Mouse (Mus musculus) heart, embryonic 13.5 days (tissue): ENCODE measurements around the gene Ugt1a10. TPM values are rescaled to one million over a fixed set of nuclear protein-coding genes. Genes with fewer than 3 reads are reported as not detected.
"Not testable (repeated sequence)": the region's sequence is repeated elsewhere in the genome, so short reads cannot be mapped to it uniquely, and the experiment has no call there.

Experiments used
- ATAC-seq: fragments of 200-750 bp; cut with Nextera tagmentation; 2 replicates; pipeline ENCODE4 v1.8.0; 2017; ENCODE audit warnings: moderate TSS enrichment; ENCODE audit not compliant: insufficient number of reproducible peaks, low FRiP score, low TSS enrichment; ENCODE audit errors: extremely low read depth
- H3K27ac ChIP-seq: fragments of 300-500 bp; sonication (generic); replicated peaks from 2 replicates; pipeline ENCODE4 v1.5.1; 2015; ENCODE audit warnings: moderate library complexity, mild to moderate bottlenecking, inconsistent platforms
- H3K27me3 ChIP-seq: fragments of 300-500 bp; sonication (generic); replicated peaks from 2 replicates; pipeline ENCODE4 v1.6.1; 2015; ENCODE audit warnings: mild to moderate bottlenecking, inconsistent platforms
- H3K36me3 ChIP-seq: fragments of 300-500 bp; sonication (generic); 2 replicates; pipeline ENCODE4 v1.6.1; 2015; ENCODE audit warnings: mild to moderate bottlenecking, inconsistent platforms
- H3K4me1 ChIP-seq: fragments of 300-500 bp; sonication (generic); 2 replicates; pipeline ENCODE4 v1.6.1; 2015; ENCODE audit warnings: inconsistent platforms
- H3K4me2 ChIP-seq: fragments of 300-500 bp; sonication (generic); 2 replicates; pipeline ENCODE4 v1.6.1; 2015; ENCODE audit warnings: inconsistent platforms, mild to moderate bottlenecking, moderate library complexity
- H3K4me3 ChIP-seq: fragments of 300-500 bp; sonication (generic); 2 replicates; pipeline ENCODE4 v1.5.1; 2015; ENCODE audit warnings: moderate library complexity, mild to moderate bottlenecking, inconsistent platforms
- H3K9ac ChIP-seq: fragments of 300-500 bp; sonication (generic); 2 replicates; pipeline ENCODE4 v1.6.1; 2015; ENCODE audit warnings: inconsistent platforms, mild to moderate bottlenecking, moderate library complexity
- H3K9me3 ChIP-seq: fragments of 300-500 bp; sonication (generic); 2 replicates; pipeline ENCODE4 v1.6.1; 2016; ENCODE audit warnings: inconsistent platforms
- WGBS: fragments of 180-500 bp; shearing (Covaris S2); methylation state at CpG from one replicate; pipeline ENCODE4 v1.1.7; 2015; ENCODE audit warnings: mixed read lengths; 5-methylcytosine and 5-hydroxymethylcytosine counted together
- polyA plus RNA-seq: library from polyadenylated mRNA; unstranded; fragments of >200 nt; fragmentation: Nextera tagmentation; extraction: Ambion mirVana; gene quantifications from 2 replicates; pipeline ENCODE4 v1.2.1, GENCODE M21; 2015

Gene Ugt1a10
- polyA plus RNA-seq, 1 experiment from 2014 or later, result not detected

DNA sequence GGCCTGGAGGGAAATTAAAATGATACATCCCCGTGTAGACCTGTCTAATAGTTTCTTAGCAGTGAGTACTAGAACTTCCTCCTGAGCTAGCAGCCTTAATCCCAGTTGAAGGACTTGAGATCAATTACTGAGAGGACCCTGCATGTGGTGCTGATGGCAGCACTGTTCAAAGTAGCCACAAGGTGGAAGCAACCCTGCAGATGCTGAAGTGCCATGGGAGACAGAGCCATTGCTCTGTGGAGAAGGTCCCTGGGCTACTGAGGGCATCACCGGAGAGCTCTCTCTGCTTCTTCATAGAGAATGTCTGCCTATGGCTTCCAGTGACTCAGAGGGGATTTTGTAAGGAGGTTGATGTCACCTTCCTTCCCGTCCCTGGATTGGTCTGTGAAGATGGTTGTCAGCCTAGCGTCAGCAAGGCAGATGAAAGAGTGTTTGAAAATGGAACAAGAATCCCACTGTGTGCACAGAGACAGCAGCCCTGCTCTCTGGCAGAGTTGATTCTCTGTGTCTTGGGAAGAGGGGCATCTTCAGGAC is 70.7 kb downstream of the Ugt1a10 start:
- H3K36me3 ChIP-seq, H3K4me2 ChIP-seq, H3K9ac ChIP-seq, H3K4me1 ChIP-seq, H3K4me3 ChIP-seq, H3K27ac ChIP-seq, H3K9me3 ChIP-seq, H3K27me3 ChIP-seq, ATAC-seq: not testable (repeated sequence)
- 57% methylated on average over 4 of the region's 4 CpGs for WGBS

DNA sequence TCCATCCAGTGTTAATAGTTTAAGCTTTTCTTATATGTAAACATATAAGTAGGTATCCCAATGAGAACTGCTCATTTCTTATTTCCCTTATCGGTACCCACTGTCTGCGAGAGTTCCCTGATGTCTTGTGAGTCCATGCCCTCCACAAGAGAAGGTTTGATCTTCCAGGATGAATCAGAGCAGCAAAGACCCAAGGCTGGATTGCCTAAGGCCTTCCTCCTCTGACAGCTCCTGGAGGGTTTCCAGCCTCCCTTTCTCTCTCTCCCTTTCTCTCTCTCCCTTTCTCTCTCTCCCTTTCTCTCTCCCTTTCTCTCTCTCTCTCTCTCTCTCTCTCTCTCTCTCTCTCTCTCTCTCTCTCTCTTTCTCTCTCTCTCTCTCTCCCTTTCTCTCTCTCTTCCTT is 73.9 kb downstream of the Ugt1a10 start:
- ATAC-seq, H3K27me3 ChIP-seq, H3K9ac ChIP-seq, H3K9me3 ChIP-seq, H3K4me1 ChIP-seq, H3K4me2 ChIP-seq, H3K27ac ChIP-seq, H3K36me3 ChIP-seq, H3K4me3 ChIP-seq: not testable (repeated sequence)
- WGBS, result 80% methylated on average over 2 of the region's 2 CpGs

GRCm38 (mm10) chr1:88130223-88130622 is 75.0 kb downstream of the Ugt1a10 start:
- H3K9me3 ChIP-seq, H3K4me1 ChIP-seq, H3K4me3 ChIP-seq, ATAC-seq, H3K27me3 ChIP-seq, H3K36me3 ChIP-seq, H3K9ac ChIP-seq, H3K27ac ChIP-seq, H3K4me2 ChIP-seq: not testable (repeated sequence)
- WGBS, result 91% methylated on average over 1 of the region's 1 CpGs

DNA sequence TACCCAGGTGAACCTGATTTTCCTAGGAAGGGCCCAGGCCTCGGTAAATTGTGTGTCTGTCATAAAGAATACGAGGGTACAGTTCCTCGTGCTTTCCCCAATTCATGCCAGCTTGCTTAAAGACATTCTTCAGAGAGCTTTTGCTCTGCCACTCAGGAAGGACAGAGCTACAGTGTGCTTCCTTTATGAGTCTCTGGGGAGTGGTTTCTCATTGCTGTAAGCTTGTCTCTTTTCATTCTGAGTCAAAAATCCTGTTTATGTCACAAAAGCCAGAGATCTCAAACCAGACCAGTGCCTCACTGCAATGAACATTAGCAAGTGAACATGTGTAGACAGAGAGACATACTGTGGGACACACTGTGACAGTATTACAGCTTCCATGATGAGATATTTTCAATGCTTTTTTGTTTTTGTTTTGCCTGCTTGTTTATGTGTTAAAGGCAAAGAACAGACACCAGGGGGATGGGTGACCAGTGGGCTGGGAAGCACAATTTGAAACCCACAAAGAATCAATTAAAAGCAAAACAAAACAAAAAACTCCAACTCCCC is 78.8 kb downstream of the Ugt1a10 start:
- Histone ChIP-seq H3K9ac (no peak overlapping the region), H3K9me3 (no peaks in the 10 kb centered on the region), H3K36me3 (no peaks in the 10 kb centered on the region), H3K4me2 (no peak overlapping the region), H3K4me3 (no peak overlapping the region), H3K27me3 (no peaks in the 10 kb centered on the region), H3K27ac (no peak overlapping the region), H3K4me1 (no peaks in the 10 kb centered on the region)
- 62% methylated on average over 3 of the region's 3 CpGs for WGBS
- ATAC-seq, result no peak

DNA sequence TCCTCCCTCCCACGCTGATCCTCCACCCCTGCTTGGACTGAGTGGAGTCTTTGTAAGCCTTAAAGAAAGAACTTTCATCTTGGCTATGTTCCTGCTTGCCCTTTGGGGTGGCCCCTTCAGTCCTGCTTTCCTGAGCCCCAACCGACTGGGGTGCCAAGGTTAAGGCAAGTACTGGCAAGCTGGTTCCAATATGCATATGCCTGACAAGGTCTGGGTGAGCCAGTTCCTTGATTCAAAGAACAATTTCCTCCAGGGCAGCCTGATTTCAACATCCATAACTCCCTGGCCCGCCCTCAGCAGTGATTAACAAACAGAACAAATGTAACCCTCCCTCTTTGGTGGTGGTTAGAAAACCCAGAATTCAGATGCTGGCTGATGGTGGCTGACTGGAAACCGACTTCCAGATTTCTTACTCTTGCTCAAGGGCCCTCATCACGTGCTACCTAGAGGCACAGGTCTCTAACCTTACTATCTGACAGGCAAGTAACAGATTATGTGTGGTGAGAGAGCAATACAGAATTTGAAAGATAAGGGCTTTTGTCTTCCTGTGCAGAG is 79.3 kb downstream of the Ugt1a10 start, which contains the start of gene Ugt1a6a:
Ugt1a6a (plus strand) TSS at position 353 of the 555 bp plus-strand sequence.
- H3K4me2 ChIP-seq, H3K27ac ChIP-seq, ATAC-seq, H3K9me3 ChIP-seq, H3K4me1 ChIP-seq, H3K27me3 ChIP-seq, H3K9ac ChIP-seq, H3K36me3 ChIP-seq, H3K4me3 ChIP-seq: not testable (repeated sequence)
- 39% methylated on average over 5 of the region's 5 CpGs for WGBS

DNA sequence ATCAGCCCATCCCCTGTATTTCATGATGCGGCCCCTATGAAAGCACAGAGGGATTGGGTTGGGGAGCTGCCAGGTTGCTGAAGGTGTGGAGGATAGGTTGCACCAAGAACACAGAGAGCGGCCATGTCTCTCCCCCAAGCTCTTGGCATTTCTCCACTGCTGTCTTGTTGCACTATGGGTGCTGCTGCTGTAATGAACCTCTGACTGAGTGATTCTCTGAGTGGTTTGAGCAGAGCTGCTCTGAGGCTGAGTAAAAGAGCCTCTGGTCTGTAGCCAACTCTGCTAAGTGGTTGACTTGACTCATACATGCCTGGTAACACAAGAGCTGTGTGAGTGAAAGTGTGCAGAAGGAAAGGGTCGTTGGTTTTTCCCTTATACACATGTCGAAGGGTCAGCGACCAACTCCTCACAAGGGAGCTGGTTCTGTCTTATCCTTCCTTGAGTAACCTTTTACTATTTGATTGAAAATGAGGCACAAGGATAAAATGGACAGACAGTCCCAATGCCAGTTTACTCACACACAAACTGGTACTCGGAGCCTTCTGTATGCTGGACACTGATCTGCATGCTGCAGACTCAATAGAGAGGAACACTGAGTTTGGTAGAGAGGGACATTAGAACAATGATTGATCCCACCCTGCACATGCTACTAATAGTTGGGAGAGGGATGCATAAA is 80.2 kb downstream of the Ugt1a10 start:
- ATAC-seq, H3K4me2 ChIP-seq, H3K9ac ChIP-seq, H3K9me3 ChIP-seq, H3K36me3 ChIP-seq, H3K27ac ChIP-seq, H3K4me1 ChIP-seq, H3K4me3 ChIP-seq, H3K27me3 ChIP-seq: not testable (repeated sequence)
- WGBS, result 84% methylated on average over 6 of the region's 6 CpGs

DNA sequence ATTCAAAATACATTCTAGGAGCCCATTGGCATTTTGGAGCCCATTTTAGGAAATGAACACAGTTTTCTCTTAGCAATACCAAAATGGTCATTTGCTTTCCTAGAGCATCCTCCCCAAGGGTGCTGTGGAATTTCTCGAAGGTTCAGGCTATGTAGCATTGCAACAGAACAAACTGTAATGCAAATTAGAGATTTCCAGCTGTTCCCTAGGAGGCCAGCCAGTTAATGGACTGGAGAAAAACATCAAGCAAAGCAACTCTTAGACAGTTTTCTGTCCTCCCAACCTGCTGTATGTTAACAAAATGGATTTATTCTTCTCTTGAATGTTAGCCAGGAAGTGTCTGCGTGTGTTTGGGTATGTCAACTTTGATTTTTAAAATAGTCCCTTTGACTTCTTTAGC is 81.5 kb downstream of the Ugt1a10 start:
- 73% methylated on average over 2 of the region's 2 CpGs for WGBS
- no peak overlapping the region for H3K9ac ChIP-seq
- H3K4me2 ChIP-seq, result no peak overlapping the region
- H3K4me1 ChIP-seq, result no peaks in the 10 kb centered on the region
- ATAC-seq, result no peak
- no peaks in the 10 kb centered on the region for H3K36me3 ChIP-seq
- no peak overlapping the region for H3K4me3 ChIP-seq
- no peaks in the 10 kb centered on the region for H3K27me3 ChIP-seq
- H3K9me3 ChIP-seq, result no peaks in the 10 kb centered on the region
- H3K27ac ChIP-seq, result no peak overlapping the region

- Histone ChIP-seq H3K27ac (no peak overlapping the region), H3K9ac (no peak overlapping the region), H3K36me3 (no peaks in the 10 kb centered on the region), H3K4me3 (no peak overlapping the region), H3K9me3 (no peaks in the 10 kb centered on the region), H3K27me3 (no peaks in the 10 kb centered on the region), H3K4me1 (no peaks in the 10 kb centered on the region), H3K4me2 (no peak overlapping the region)
- no peak for ATAC-seq
- 72% methylated on average over 3 of the region's 3 CpGs for WGBS
Observed at GRCm38 (mm10) chr1:88137264-88137663, 82.1 kb downstream of the Ugt1a10 start.

- Histone ChIP-seq H3K27ac (no peak overlapping the region), H3K9ac (no peak overlapping the region), H3K4me2 (no peak overlapping the region), H3K27me3 (no peaks in the 10 kb centered on the region), H3K36me3 (no peaks in the 10 kb centered on the region), H3K4me1 (no peaks in the 10 kb centered on the region), H3K9me3 (no peaks in the 10 kb centered on the region), H3K4me3 (no peak overlapping the region)
- 85% methylated on average over 1 of the region's 1 CpGs for WGBS
- ATAC-seq, result no peak
Observed at GRCm38 (mm10) chr1:88138145-88138544, 83.0 kb downstream of the Ugt1a10 start.

GRCm38 (mm10) chr1:88140492-88140891 is 85.3 kb downstream of the Ugt1a10 start:
- H3K4me1 ChIP-seq, H3K27ac ChIP-seq, H3K9ac ChIP-seq, H3K9me3 ChIP-seq, H3K4me2 ChIP-seq, H3K4me3 ChIP-seq, H3K27me3 ChIP-seq, H3K36me3 ChIP-seq: not testable (repeated sequence)
- WGBS, result 48% methylated on average over 1 of the region's 1 CpGs
- ATAC-seq, result peak; percentile 63; the same call in 1 of the 2 replicates

DNA sequence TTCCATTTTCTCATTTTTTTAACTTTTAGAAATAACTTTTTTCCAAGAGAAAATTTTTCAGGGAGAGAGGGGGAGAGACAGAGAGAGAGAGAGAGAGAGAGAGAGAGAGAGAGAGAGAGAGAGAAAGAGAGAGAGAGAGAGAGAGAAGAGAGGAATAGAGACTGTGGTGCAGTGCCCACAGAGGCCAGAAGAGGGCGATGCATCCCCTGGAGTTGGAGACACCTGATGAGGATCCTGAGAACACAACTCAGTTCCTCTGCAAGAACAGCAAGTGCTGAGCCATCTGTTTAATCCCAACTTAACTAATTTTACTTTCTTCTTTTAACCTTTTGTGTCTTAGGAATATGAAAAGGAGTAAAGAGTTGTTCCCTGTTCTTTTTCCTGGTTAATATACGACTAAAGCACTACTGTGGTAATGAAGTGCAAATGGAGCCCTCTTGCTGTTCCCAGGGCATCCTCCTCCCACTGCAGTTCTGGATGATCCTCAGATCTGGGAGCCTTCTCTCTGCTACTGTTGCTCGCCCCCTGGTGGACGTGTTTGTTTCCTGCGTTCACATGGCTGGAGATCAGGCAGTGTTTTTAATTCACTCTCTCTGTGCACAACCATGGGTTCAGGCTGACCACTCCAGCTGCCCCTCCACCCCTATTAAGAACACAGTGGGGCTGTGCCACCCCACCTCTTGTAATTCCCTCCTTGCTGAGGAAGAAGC is 88.9 kb downstream of the Ugt1a10 start:
- H3K27ac ChIP-seq, ATAC-seq: not testable (repeated sequence)

More for the DNA sequence above, 88.9 kb downstream of the Ugt1a10 start:
- H3K27me3 ChIP-seq, H3K36me3 ChIP-seq, H3K4me3 ChIP-seq, H3K4me2 ChIP-seq, H3K4me1 ChIP-seq, H3K9me3 ChIP-seq, H3K9ac ChIP-seq: not testable (repeated sequence)
- WGBS, result 1% methylated on average over 5 of the region's 5 CpGs
